Mouse (Mus musculus): ENCODE data around the gene Nrp1.

The Nrp1 gene

DNA sequence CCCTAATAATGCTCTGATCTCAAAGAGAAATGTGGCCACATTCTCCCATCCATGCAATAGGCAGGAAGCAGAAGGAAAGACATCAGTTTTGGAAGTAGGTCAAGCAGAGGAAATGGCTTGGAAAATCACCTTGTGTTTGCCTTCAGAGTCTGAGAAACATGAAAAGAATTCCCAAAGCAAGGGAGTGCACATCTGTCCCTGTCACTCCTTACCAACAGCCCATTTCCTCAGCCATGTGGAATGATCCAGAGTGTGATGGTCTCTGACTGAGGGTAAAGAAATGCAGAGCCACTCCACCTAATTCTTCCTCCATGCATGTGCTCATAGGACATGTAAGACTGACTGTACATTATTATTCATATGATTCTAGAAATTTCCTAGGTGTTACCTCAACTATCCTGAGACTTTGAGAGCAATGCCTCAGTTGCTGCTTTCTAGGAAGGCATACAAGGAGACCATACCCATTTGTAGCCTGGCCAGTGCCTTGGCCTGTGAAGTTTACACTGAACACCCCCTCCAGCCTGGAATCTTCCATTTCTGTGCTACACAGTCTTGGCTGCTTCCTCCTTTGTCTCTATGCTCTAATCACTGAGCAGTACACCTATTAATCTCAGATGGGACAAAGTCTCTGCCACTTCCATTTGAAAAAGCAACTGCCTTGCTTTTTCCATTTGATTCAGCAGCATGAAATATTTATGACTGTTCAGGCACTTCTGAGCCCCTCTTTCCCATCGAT, 183.1 kb downstream of the Nrp1 start:
- in situ Hi-C loops (cut with MboI; ENCODE audit: unreplicated experiment in 2 of 2) = no loop called here

DNA sequence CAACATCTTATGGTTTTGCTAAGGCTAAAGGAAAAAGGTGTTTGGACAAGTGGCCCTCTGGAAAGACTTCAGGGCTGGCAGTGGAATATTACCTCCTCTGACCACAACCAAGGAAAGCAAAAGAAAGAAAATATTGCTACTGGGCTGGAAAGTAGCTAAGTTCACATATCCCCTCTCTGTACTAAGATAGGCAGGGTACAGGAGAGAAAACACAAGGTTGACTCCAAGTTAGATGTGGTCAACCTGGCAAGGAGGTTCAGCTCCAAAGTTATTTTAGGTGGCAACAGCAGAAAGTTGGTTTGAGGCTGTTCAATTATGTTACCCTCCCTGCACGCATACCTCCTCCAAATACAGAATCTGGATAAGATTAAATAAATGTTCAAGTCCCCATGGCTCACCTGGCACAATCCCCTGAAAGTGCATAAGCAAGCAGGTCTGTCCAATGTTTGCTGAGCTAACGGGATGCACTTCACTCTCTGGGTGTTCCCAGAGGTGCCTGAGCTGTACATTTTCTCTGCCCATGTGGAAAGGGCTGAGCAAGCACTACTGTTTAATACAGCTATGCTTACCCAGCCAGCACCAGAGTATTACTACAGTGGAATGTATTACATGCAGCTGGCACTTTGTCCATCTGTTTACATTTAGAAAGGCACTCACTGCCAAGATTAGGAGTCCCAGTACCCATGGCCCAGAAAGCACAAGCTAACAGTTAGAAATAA, 185.9 kb downstream of the Nrp1 start:
- in situ Hi-C loops (cut with MboI; ENCODE audit: unreplicated experiment in 2 of 2) = no loop called here

DNA sequence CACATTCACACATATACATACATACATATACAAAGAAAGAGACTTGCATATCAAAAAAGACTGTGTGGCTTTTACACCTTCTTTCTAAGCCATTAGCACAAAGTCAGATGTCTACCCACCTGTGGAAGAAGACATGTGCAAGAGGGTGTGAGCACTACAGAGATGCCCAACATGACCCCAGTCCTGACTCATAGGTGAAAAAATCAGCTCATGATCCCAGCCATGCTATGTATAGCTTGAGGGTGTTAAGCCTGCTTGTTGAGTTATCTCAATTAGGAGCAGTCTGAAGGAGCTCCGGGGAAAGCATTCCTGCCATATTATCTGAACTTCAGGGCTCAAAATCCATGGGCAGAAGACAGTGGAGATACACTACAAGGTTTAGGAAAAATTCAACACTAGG, 187.9 kb downstream of the Nrp1 start:
- in situ Hi-C loops (cut with MboI; ENCODE audit: unreplicated experiment in 2 of 2) = no loop called here

DNA sequence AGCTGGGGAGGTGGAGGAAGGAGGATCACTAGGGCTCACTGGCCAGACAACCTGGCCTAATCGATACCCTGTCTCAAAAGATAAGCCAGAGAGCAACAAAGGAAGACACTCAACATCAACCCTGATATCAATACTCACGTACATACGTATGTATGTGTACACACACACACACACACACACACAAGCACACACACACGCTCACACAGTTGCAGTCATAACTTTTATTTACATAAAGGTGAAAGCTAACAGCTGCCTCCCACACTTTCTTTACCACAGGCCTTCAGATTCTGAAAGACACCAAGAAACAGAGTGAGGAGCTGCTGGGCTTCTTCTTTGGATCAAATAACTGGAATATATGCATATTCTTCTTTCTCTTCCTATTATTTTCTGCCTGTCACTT, 189.0 kb downstream of the Nrp1 start:
- in situ Hi-C loops (cut with MboI; ENCODE audit: unreplicated experiment in 2 of 2) = no loop called here

DNA sequence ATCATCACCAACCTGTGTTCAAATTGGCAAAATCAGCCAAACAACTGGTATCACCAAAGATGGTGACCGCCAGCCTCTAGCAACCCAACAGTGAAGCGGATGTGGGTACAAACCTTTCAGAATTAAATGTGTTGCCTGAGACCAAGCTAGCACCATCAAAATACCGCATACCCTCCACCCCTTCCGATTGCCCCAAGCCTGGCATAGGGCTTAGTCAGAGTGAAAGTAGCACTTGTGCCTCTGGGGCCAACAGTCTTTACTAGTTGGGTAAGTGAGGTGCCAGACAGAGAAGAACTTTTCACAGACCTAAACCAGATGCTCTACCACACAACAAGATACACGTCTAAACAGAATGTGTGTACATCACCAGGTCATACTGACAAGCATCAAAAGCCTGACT, 191.3 kb downstream of the Nrp1 start:
- in situ Hi-C loops (cut with MboI; ENCODE audit: unreplicated experiment in 2 of 2) = no loop called here

DNA sequence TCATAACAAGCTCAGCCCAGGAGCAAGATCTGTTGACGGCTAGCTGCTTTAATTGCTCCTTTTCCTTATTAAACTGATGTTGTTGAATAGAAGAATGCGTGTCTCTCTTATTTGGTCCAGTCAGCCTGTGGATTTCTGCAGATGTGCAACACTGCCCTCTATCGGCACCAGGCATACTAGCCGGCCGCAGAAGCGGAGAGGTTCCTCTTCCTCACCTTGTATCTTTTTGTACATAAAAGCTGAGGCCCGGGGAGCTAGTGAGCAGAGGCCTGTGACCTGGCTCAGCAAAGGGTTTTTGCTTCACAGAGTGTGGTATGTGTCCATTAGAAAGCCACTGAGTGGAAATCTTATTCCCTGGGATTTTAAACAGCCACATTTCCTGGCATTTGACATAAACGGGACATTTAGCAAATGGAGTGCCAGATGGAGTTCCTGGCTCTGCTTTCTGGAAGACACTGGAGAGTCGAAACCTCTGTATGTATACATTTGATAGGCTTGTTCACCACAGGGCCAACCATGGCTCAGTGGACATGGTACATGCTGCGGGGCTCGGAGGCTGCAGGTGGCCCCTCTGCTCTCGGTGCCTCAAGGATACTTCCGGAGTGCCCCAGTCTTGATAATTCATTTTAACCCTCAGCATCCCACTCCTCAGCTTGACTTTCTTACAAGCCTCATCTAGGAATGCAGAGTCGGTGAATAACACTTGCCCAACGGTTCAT, 193.2 kb downstream of the Nrp1 start:
- in situ Hi-C loops (cut with MboI; ENCODE audit: unreplicated experiment in 2 of 2) = no loop called here
